Mouse (Mus musculus): ENCODE results near the gene Isca1. TPM values are rescaled to one million over a fixed set of nuclear protein-coding genes. Genes with fewer than 3 reads are reported as not detected.
"Not testable (repeated sequence)": the region's sequence is repeated elsewhere in the genome, so short reads cannot be mapped to it uniquely, and the experiment has no call there.

Gene Isca1
- polyA plus RNA-seq, 1 experiment from 2014 or later = 113 TPM

- ATAC-seq (replicated peaks; ENCODE audit: low FRiP score) = no peak
- no peaks in the 10 kb centered on the region for H3K9me3 ChIP-seq (ENCODE audit: control insufficient read depth, low read length)
- WGBS = 95% methylated on average over 6 of the region's 6 CpGs
These were observed 26.3 kb upstream of the Isca1 start for GRCm38 (mm10) chr13:59795807-59796465.

GRCm38 (mm10) chr13:59794786-59795185, 25.2 kb upstream of the Isca1 start:
- no peaks in the 10 kb centered on the region for H3K27me3 ChIP-seq (ENCODE audit: control insufficient read depth, insufficient read depth, low read length)
- peaks cover 5% of the 10 kb centered on the region; the same call in 1 of the 2 replicates for H3K36me3 ChIP-seq (ENCODE audit: control insufficient read depth, insufficient read depth, low read length)
- H3K9ac ChIP-seq (ENCODE audit: low read length) = no peak overlapping the region
- ATAC-seq (replicated peaks; ENCODE audit: low FRiP score) (no peak), DNase-seq (ENCODE audit: low spot score) (no peak)
- 94% methylated on average over 1 of the region's 1 CpGs for WGBS
- H3K9me3 ChIP-seq (ENCODE audit: control insufficient read depth, low read length) = no peaks in the 10 kb centered on the region
- H3K4me3 ChIP-seq (ENCODE audit: low read depth, low read length) = no peak overlapping the region
- no peak overlapping the region for H3K27ac ChIP-seq (ENCODE audit: low read depth, low read length)
- H3K4me1 ChIP-seq (replicated peaks; ENCODE audit: control insufficient read depth, insufficient read depth, low read length) = no peaks in the 10 kb centered on the region
- no peak overlapping the region for H3K4me2 ChIP-seq (ENCODE audit: low read depth, low read length, severe bottlenecking)

More at GRCm38 (mm10) chr13:59795807-59796465, 26.3 kb upstream of the Isca1 start:
- no peak for DNase-seq (ENCODE audit: low spot score)
- no peaks in the 10 kb centered on the region for H3K4me1 ChIP-seq (replicated peaks; ENCODE audit: control insufficient read depth, insufficient read depth, low read length)
- H3K36me3 ChIP-seq (ENCODE audit: control insufficient read depth, insufficient read depth, low read length) = peaks cover 5% of the 10 kb centered on the region; the same call in 1 of the 2 replicates
- no peak overlapping the region for H3K9ac ChIP-seq (ENCODE audit: low read length)
- no peaks in the 10 kb centered on the region for H3K27me3 ChIP-seq (ENCODE audit: control insufficient read depth, insufficient read depth, low read length)
- no peak overlapping the region for H3K4me3 ChIP-seq (ENCODE audit: low read depth, low read length)
- H3K4me2 ChIP-seq (ENCODE audit: low read depth, low read length, severe bottlenecking) = no peak overlapping the region
- no peak overlapping the region for H3K27ac ChIP-seq (ENCODE audit: low read depth, low read length)

GRCm38 (mm10) chr13:59782145-59782544, 12.5 kb upstream of the Isca1 start, which contains the start of gene Gm49354:
TSS of gene Gm49354 (minus strand) at chr13:59782245.
- WGBS = 94% methylated on average over 7 of the region's 7 CpGs
- ATAC-seq (replicated peaks; ENCODE audit: low FRiP score) (no peak), DNase-seq (ENCODE audit: low spot score) (no peak)
- no peak within 1 kb of the TSS for H3K9ac ChIP-seq (ENCODE audit: low read length)
- peaks cover 21% of the 10 kb centered on the region; the same call in 1 of the 2 replicates for H3K36me3 ChIP-seq (ENCODE audit: control insufficient read depth, insufficient read depth, low read length)
- H3K27me3 ChIP-seq (ENCODE audit: control insufficient read depth, insufficient read depth, low read length) = no peaks in the 10 kb centered on the region
- no peak within 1 kb of the TSS for H3K27ac ChIP-seq (ENCODE audit: low read depth, low read length)
- no peak within 1 kb of the TSS for H3K4me3 ChIP-seq (ENCODE audit: low read depth, low read length)
- H3K4me1 ChIP-seq (replicated peaks; ENCODE audit: control insufficient read depth, insufficient read depth, low read length) = no peaks in the 10 kb centered on the region
- no peaks in the 10 kb centered on the region for H3K9me3 ChIP-seq (ENCODE audit: control insufficient read depth, low read length)
- no peak within 1 kb of the TSS for H3K4me2 ChIP-seq (ENCODE audit: low read depth, low read length, severe bottlenecking)

- not testable (repeated sequence) for DNase-seq (ENCODE audit: low spot score); H3K4me3 ChIP-seq (ENCODE audit: low read depth, low read length); H3K9me3 ChIP-seq (ENCODE audit: control insufficient read depth, low read length); H3K27me3 ChIP-seq (ENCODE audit: control insufficient read depth, insufficient read depth, low read length); ATAC-seq (replicated peaks; ENCODE audit: low FRiP score); H3K4me2 ChIP-seq (ENCODE audit: low read depth, low read length, severe bottlenecking); H3K27ac ChIP-seq (ENCODE audit: low read depth, low read length); H3K4me1 ChIP-seq (replicated peaks; ENCODE audit: control insufficient read depth, insufficient read depth, low read length); H3K9ac ChIP-seq (ENCODE audit: low read length)
- H3K36me3 ChIP-seq (ENCODE audit: control insufficient read depth, insufficient read depth, low read length) = peaks cover 20% of the 10 kb centered on the region; the same call in 1 of the 2 replicates
- 100% methylated on average over 1 of the region's 1 CpGs for WGBS
These were observed 10.2 kb upstream of the Isca1 start for GRCm38 (mm10) chr13:59779744-59780264.

- H3K4me3 ChIP-seq (ENCODE audit: low read depth, low read length) = no peak overlapping the region
- H3K27me3 ChIP-seq (ENCODE audit: control insufficient read depth, insufficient read depth, low read length) = no peaks in the 10 kb centered on the region
- no peaks in the 10 kb centered on the region for H3K9me3 ChIP-seq (ENCODE audit: control insufficient read depth, low read length)
- no peak overlapping the region for H3K9ac ChIP-seq (ENCODE audit: low read length)
- H3K27ac ChIP-seq (ENCODE audit: low read depth, low read length) = no peak overlapping the region
- peaks cover 15% of the 10 kb centered on the region; the same call in 1 of the 2 replicates for H3K36me3 ChIP-seq (ENCODE audit: control insufficient read depth, insufficient read depth, low read length)
- 90% methylated on average over 4 of the region's 4 CpGs for WGBS
- DNase-seq (ENCODE audit: low spot score) (no peak), ATAC-seq (replicated peaks; ENCODE audit: low FRiP score) (no peak)
- H3K4me2 ChIP-seq (ENCODE audit: low read depth, low read length, severe bottlenecking) = no peak overlapping the region
- H3K4me1 ChIP-seq (replicated peaks; ENCODE audit: control insufficient read depth, insufficient read depth, low read length) = no peaks in the 10 kb centered on the region
These were observed 9.6 kb upstream of the Isca1 start for GRCm38 (mm10) chr13:59779213-59779612.

- Histone ChIP-seq H3K4me2 (ENCODE audit: low read depth, low read length, severe bottlenecking) (no peak overlapping the region), H3K4me1 (replicated peaks; ENCODE audit: control insufficient read depth, insufficient read depth, low read length) (0 out of 2 replicates have a peak, but pooled peaks cover 2% of the 10 kb centered on the region), H3K27ac (ENCODE audit: low read depth, low read length) (no peak overlapping the region), H3K9ac (ENCODE audit: low read length) (no peak overlapping the region), H3K9me3 (ENCODE audit: control insufficient read depth, low read length) (no peaks in the 10 kb centered on the region), H3K27me3 (ENCODE audit: control insufficient read depth, insufficient read depth, low read length) (no peaks in the 10 kb centered on the region), H3K4me3 (ENCODE audit: low read depth, low read length) (no peak overlapping the region), H3K36me3 (ENCODE audit: control insufficient read depth, insufficient read depth, low read length) (peaks cover 5% of the 10 kb centered on the region; the same call in 1 of the 2 replicates)
- WGBS = 87% methylated on average over 3 of the region's 3 CpGs
- DNase-seq (ENCODE audit: low spot score) (no peak), ATAC-seq (replicated peaks; ENCODE audit: low FRiP score) (no peak)
These were observed 5.6 kb upstream of the Isca1 start for GRCm38 (mm10) chr13:59775168-59775567.

GRCm38 (mm10) chr13:59771257-59771656, 1.6 kb upstream of the Isca1 start:
- no peak overlapping the region for H3K4me3 ChIP-seq (ENCODE audit: low read depth, low read length)

GRCm38 (mm10) chr13:59770847-59771246, 1.2 kb upstream of the Isca1 start:
- DNase-seq (ENCODE audit: low spot score) = no peak
- Histone ChIP-seq H3K4me2 (ENCODE audit: low read depth, low read length, severe bottlenecking) (peak overlapping the region; percentile 77), H3K9ac (ENCODE audit: low read length) (peak overlapping the region; percentile 77), H3K4me1 (replicated peaks; ENCODE audit: control insufficient read depth, insufficient read depth, low read length) (peaks cover 8% of the 10 kb centered on the region; the same call in 1 of the 2 replicates), H3K9me3 (ENCODE audit: control insufficient read depth, low read length) (no peaks in the 10 kb centered on the region), H3K4me3 (ENCODE audit: low read depth, low read length) (peak overlapping the region; percentile 85; the same call in 1 of the 2 replicates), H3K27ac (ENCODE audit: low read depth, low read length) (peak overlapping the region; percentile 97), H3K27me3 (ENCODE audit: control insufficient read depth, insufficient read depth, low read length) (no peaks in the 10 kb centered on the region), H3K36me3 (ENCODE audit: control insufficient read depth, insufficient read depth, low read length) (no peaks in the 10 kb centered on the region)
- 78% methylated on average over 9 of the region's 9 CpGs for WGBS
- no peak for ATAC-seq (replicated peaks; ENCODE audit: low FRiP score)

More at GRCm38 (mm10) chr13:59771257-59771656, 1.6 kb upstream of the Isca1 start:
- Histone ChIP-seq H3K9me3 (ENCODE audit: control insufficient read depth, low read length) (no peaks in the 10 kb centered on the region), H3K36me3 (ENCODE audit: control insufficient read depth, insufficient read depth, low read length) (no peaks in the 10 kb centered on the region), H3K4me1 (replicated peaks; ENCODE audit: control insufficient read depth, insufficient read depth, low read length) (peaks cover 8% of the 10 kb centered on the region; the same call in 1 of the 2 replicates), H3K27me3 (ENCODE audit: control insufficient read depth, insufficient read depth, low read length) (no peaks in the 10 kb centered on the region), H3K9ac (ENCODE audit: low read length) (no peak overlapping the region), H3K27ac (ENCODE audit: low read depth, low read length) (0 out of 2 replicates have a peak overlapping the region, but pooled peaks have one; percentile 97), H3K4me2 (ENCODE audit: low read depth, low read length, severe bottlenecking) (no peak overlapping the region)
- ATAC-seq (replicated peaks; ENCODE audit: low FRiP score) (no peak), DNase-seq (ENCODE audit: low spot score) (no peak)
- WGBS = 77% methylated on average over 9 of the region's 9 CpGs

Data from forebrain, embryonic 11.5 days (tissue).